Mouse (Mus musculus) G1E (cell line): ENCODE data around the gene Themis2.
"Not testable (repeated sequence)": the region's sequence is repeated elsewhere in the genome, so short reads cannot be mapped to it uniquely, and the experiment has no call there.

Source experiments
- CTCF ChIP-seq: IDR thresholded peaks from 2 replicates; pipeline ENCODE4 v1.5.1; 2012; ENCODE audit warnings: low read depth, low read length, inconsistent platforms, mixed read lengths
- GATA2 ChIP-seq: IDR thresholded peaks from 2 replicates; pipeline ENCODE4 v1.6.1; 2012; ENCODE audit warnings: low read depth, low read length, inconsistent platforms, borderline replicate concordance

GRCm38 (mm10) chr4:132763125-132763524, 33.1 kb downstream of the Themis2 start:
- not testable (repeated sequence) for TF ChIP-seq GATA2, CTCF
